Mouse (Mus musculus) CH12.LX (cell line): ENCODE data around the gene Gm37240. TPM values are rescaled to one million over a fixed set of nuclear protein-coding genes. Genes with fewer than 3 reads are reported as not detected.

Experiments
- DNase-seq: peaks from one replicate; pipeline ENCODE4 v3.0.0-alpha.2; 2013; ENCODE audit errors: extremely low read depth
- H3K27ac ChIP-seq: 2 replicates; pipeline ENCODE4 v1.5.1; 2012; ENCODE audit warnings: low read depth, mild to moderate bottlenecking, control low read depth, moderate library complexity; ENCODE audit not compliant: insufficient read depth
- H3K27me3 ChIP-seq: replicated peaks from 2 replicates; pipeline ENCODE3; 2012; ENCODE audit warnings: inconsistent platforms
- H3K36me3 ChIP-seq, 2 experiments: replicated peaks in 1 of 2; 2 replicates each; pipeline versions ENCODE3 to v1.6.1; 2012; ENCODE audit warnings: inconsistent platforms in 1 of 2, low read length in 1 of 2, mild to moderate bottlenecking in 1 of 2, mixed read lengths in 1 of 2, moderate library complexity in 1 of 2; ENCODE audit not compliant: control insufficient read depth in 1 of 2, insufficient read depth in 1 of 2
- H3K4me1 ChIP-seq, 2 experiments: 2 replicates each; pipeline ENCODE4 v1.6.1; 2012; ENCODE audit warnings: inconsistent platforms in 1 of 2, moderate library complexity in 1 of 2; ENCODE audit not compliant: insufficient read depth in 2 of 2, control insufficient read depth in 1 of 2
- H3K4me2 ChIP-seq: 2 replicates; pipeline ENCODE4 v1.6.1; 2012; ENCODE audit warnings: low read depth, mild to moderate bottlenecking, control low read depth; ENCODE audit not compliant: poor library complexity, insufficient read depth, severe bottlenecking
- H3K4me3 ChIP-seq, 3 experiments: fragments of 150-350 bp in 1 of 3; sonication (generic) in 1 of 3; replicated peaks in 1 of 3; 2 replicates each; pipeline versions ENCODE3 to v1.5.1; 2011 to 2012; ENCODE audit warnings: low read depth in 2 of 3, low read length in 2 of 3, mild to moderate bottlenecking in 2 of 3, moderate library complexity in 2 of 3, control low read depth in 1 of 3, improper control_type of control experiment in 1 of 3, inconsistent platforms in 1 of 3, mixed read lengths in 1 of 3; ENCODE audit not compliant: poor library complexity in 1 of 3
- H3K79me2 ChIP-seq: replicated peaks from 2 replicates; pipeline ENCODE4 v1.6.1; 2012; ENCODE audit warnings: mild to moderate bottlenecking, moderate library complexity; ENCODE audit not compliant: control insufficient read depth, poor library complexity, insufficient read depth, severe bottlenecking; ENCODE audit errors: extremely low read depth
- H3K9ac ChIP-seq: 2 replicates; pipeline ENCODE4 v1.6.1; 2012; ENCODE audit warnings: low read depth, mild to moderate bottlenecking, control low read depth, moderate library complexity; ENCODE audit not compliant: insufficient read depth
- H3K9me3 ChIP-seq: replicated peaks from 2 replicates; pipeline ENCODE3; 2012; ENCODE audit warnings: low read length, inconsistent platforms, mixed read lengths
- BHLHE40 ChIP-seq: IDR thresholded peaks from 2 replicates; pipeline ENCODE4 v1.6.1; 2011; ENCODE audit warnings: mild to moderate bottlenecking, low read depth, low read length, improper control_type of control experiment
- CTCF ChIP-seq, 2 experiments: IDR thresholded peaks in 1 of 2; conservative IDR thresholded peaks in 1 of 2; 2 replicates each; pipeline ENCODE4 v1.5.1; 2011 to 2012; ENCODE audit warnings: low read depth in 2 of 2, low read length in 2 of 2, improper control_type of control experiment in 1 of 2, inconsistent platforms in 1 of 2, mild to moderate bottlenecking in 1 of 2, moderate library complexity in 1 of 2
- E2F4 ChIP-seq: IDR thresholded peaks from 2 replicates; pipeline ENCODE4 v1.6.1; 2011; ENCODE audit warnings: low read depth, low read length, improper control_type of control experiment; ENCODE audit not compliant: insufficient replicate concordance
- ELF1 ChIP-seq: IDR thresholded peaks from 2 replicates; pipeline ENCODE4 v1.6.1; 2014; ENCODE audit warnings: low read depth, mild to moderate bottlenecking, inconsistent platforms, low read length, improper control_type of control experiment
- GABPA ChIP-seq: IDR thresholded peaks from 2 replicates; pipeline ENCODE4 v1.6.1; 2012; ENCODE audit warnings: low read depth, low read length, improper control_type of control experiment, inconsistent platforms; ENCODE audit not compliant: insufficient replicate concordance
- HCFC1 ChIP-seq: IDR thresholded peaks from 2 replicates; pipeline ENCODE4 v1.6.1; 2012; ENCODE audit warnings: low read depth, mild to moderate bottlenecking, inconsistent platforms, low read length, improper control_type of control experiment
- IRF4 ChIP-seq: IDR thresholded peaks from 2 replicates; pipeline ENCODE4 v1.6.1; 2014; ENCODE audit warnings: low read depth, mild to moderate bottlenecking, inconsistent platforms, low read length, improper control_type of control experiment
- JUN ChIP-seq: IDR thresholded peaks from 2 replicates; pipeline ENCODE4 v1.6.1; 2011; ENCODE audit warnings: low read depth, mild to moderate bottlenecking, low read length, improper control_type of control experiment, moderate library complexity; ENCODE audit not compliant: insufficient read depth
- JUND ChIP-seq: conservative IDR thresholded peaks from 2 replicates; pipeline ENCODE4 v1.6.1; 2011; ENCODE audit warnings: low read depth, low read length, improper control_type of control experiment
- MAFK ChIP-seq: IDR thresholded peaks from 2 replicates; pipeline ENCODE4 v1.6.1; 2011; ENCODE audit warnings: low read length, improper control_type of control experiment; ENCODE audit not compliant: insufficient replicate concordance
- MXI1 ChIP-seq: IDR thresholded peaks from 2 replicates; pipeline ENCODE4 v1.6.1; 2011; ENCODE audit warnings: mild to moderate bottlenecking, low read depth, low read length, improper control_type of control experiment
- MYC ChIP-seq: IDR thresholded peaks from 2 replicates; pipeline ENCODE4 v1.6.1; 2011; ENCODE audit warnings: low read depth, mild to moderate bottlenecking, improper control_type of control experiment, low read length
- NELFE ChIP-seq: IDR thresholded peaks from 2 replicates; pipeline ENCODE4 v1.6.1; 2011; ENCODE audit warnings: low read depth, low read length, improper control_type of control experiment
- PAX5 ChIP-seq: IDR thresholded peaks from 2 replicates; pipeline ENCODE4 v1.6.1; 2012; ENCODE audit warnings: low read length, inconsistent platforms, mixed read lengths
- POLR2A ChIP-seq: IDR thresholded peaks from 2 replicates; pipeline ENCODE4 v1.6.1; 2011; ENCODE audit warnings: low read depth, mild to moderate bottlenecking, improper control_type of control experiment, low read length
- POLR2AphosphoS2 ChIP-seq: IDR thresholded peaks from 2 replicates; pipeline ENCODE4 v1.6.1; 2011; ENCODE audit warnings: low read depth, low read length, improper control_type of control experiment
- RCOR1 ChIP-seq: conservative IDR thresholded peaks from 2 replicates; pipeline ENCODE4 v1.6.1; 2012; ENCODE audit warnings: low read depth, mild to moderate bottlenecking, inconsistent platforms, low read length, improper control_type of control experiment
- SMC3 ChIP-seq: IDR thresholded peaks from 2 replicates; pipeline ENCODE4 v1.6.1; 2011; ENCODE audit warnings: low read depth, low read length, improper control_type of control experiment
- TCF12 ChIP-seq: IDR thresholded peaks from 2 replicates; pipeline ENCODE4 v1.6.1; 2014; ENCODE audit warnings: low read depth, mild to moderate bottlenecking, inconsistent platforms, low read length, improper control_type of control experiment
- USF2 ChIP-seq: conservative IDR thresholded peaks from 2 replicates; pipeline ENCODE4 v1.6.1; 2011; ENCODE audit warnings: low read depth, low read length, improper control_type of control experiment
- ZC3H11A ChIP-seq: IDR thresholded peaks from 2 replicates; pipeline ENCODE4 v1.6.1; 2012; ENCODE audit warnings: low read depth, mild to moderate bottlenecking, inconsistent platforms, low read length, improper control_type of control experiment
- ZKSCAN1 ChIP-seq: IDR thresholded peaks from 2 replicates; pipeline ENCODE4 v1.6.1; 2012; ENCODE audit warnings: low read depth, inconsistent platforms, low read length, improper control_type of control experiment, borderline replicate concordance
- dilution Hi-C: fragments of 300-500 bp; cut with MboI; formaldehyde crosslinking; loops from 2 replicates; pipeline ENCODE4 v1.14.3; 2020; ENCODE audit warnings: low sequenced_read_pairs; ENCODE audit not compliant: extremely low pct_unique_long_range_greater_than_20kb, extremely low pct_ligation_motif_present
- in situ Hi-C: fragments of 300-500 bp; cut with MboI; formaldehyde crosslinking; loops from 3 replicates; pipeline ENCODE4 v1.14.3; 2019; ENCODE audit warnings: low sequenced_read_pairs, low pct_ligation_motif_present, low pct_unique_long_range_greater_than_20kb, mixed read lengths
- polyA plus RNA-seq: library from polyadenylated mRNA; unstranded; fragments of >175 nt; gene quantifications from 2 replicates; pipeline ENCODE4 v1.2.1, GENCODE M21; 2012; ENCODE audit warnings: low read depth; ENCODE audit not compliant: insufficient read length
- total RNA-seq, 2 experiments: library from RNA; depleted of rRNA; stranded (reverse); fragments of 300-350 nt in 1 of 2; fragments of >200 nt in 1 of 2; gene quantifications; 2 replicates each; pipeline ENCODE4 v1.2.3; 2012 to 2014

Gm37240 gene
- total and polyA plus RNA-seq, 3 experiments: 0.08 to 0.19 (median 0.14) TPM

DNA sequence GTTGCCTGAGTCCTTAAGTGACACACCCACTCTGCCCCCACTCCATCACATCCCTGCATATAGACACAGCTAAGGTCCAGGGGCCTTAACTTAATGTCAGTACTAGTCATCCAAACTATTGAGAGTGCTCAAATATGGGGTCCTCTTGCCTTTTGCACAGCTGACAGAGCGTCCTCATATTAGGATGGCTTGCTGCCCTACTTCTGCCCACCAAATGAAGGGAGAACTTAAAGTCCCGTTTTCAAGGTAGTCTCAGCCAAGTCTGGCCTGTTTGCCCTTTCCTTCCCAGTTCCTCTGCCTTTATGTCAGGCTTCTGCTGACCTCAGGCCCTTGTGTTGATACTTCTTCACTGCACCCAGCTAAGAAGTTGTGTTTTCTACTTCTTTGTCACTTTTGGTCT, 914.4 kb downstream of the Gm37240 start:
- H3K27me3 ChIP-seq: no peaks in the 10 kb centered on the region
- peaks cover 64 to 98% of the 10 kb centered on the region in 2 experiments for H3K36me3 ChIP-seq
- no peak for TF ChIP-seq RCOR1
- TF ChIP-seq USF2: no peak
- no peak for TF ChIP-seq PAX5
- no peak for TF ChIP-seq POLR2A
- no peak overlapping the region for H3K4me3 ChIP-seq
- H3K4me2 ChIP-seq: no peak overlapping the region
- dilution Hi-C loops (no loop called here), in situ Hi-C loops (no loop called here)
- no peaks in the 10 kb centered on the region for H3K9me3 ChIP-seq
- H3K4me1 ChIP-seq: peaks cover 3 to 13% of the 10 kb centered on the region in 2 experiments
- no peak overlapping the region for H3K27ac ChIP-seq
- no peak for DNase-seq
- H3K9ac ChIP-seq: no peak overlapping the region
- 0 out of 2 replicates have a peak, but pooled peaks cover 1% of the 10 kb centered on the region for H3K79me2 ChIP-seq

DNA sequence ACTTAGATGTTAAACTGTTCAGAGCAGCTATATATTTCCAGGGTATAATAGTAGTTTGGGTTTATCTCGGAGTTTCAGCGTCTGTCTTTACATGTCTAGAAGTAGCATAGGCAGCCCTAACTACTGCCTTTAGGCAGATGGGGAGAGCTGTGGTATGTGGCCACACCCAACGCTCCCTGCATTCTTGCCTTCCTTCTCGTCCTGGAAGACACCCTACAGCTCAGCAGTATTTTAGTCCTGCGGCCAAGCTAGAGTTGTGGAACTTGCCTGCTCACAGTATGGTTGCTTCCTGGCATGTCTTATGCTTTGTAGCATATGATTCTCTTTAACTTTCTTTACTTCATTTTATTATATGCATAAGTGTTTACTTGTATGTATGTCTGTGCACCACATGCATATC, 915.8 kb downstream of the Gm37240 start:
- in situ Hi-C loops: no loop called here
- DNase-seq: no peak
- no peaks in the 10 kb centered on the region for H3K9me3 ChIP-seq
- peaks cover 59 to 97% of the 10 kb centered on the region in 2 experiments for H3K36me3 ChIP-seq
- H3K9ac ChIP-seq: no peak overlapping the region
- no peaks in the 10 kb centered on the region for H3K27me3 ChIP-seq
- dilution Hi-C loops: no loop called here
- H3K4me3 ChIP-seq: no peak overlapping the region
- no peak overlapping the region for H3K4me2 ChIP-seq
- no peak overlapping the region for H3K27ac ChIP-seq
- TF ChIP-seq HCFC1 (no peak), ELF1 (no peak), MYC (no peak), PAX5 (no peak), E2F4 (no peak), NELFE (no peak), BHLHE40 (no peak), MAFK (no peak), ZKSCAN1 (no peak), MXI1 (no peak), JUN (no peak), POLR2AphosphoS2 (no peak), SMC3 (no peak), JUND (no peak), CTCF (conservative IDR thresholded peaks at IDR 0.05 in 1 of 2, IDR thresholded peaks at IDR 0.05 in 1 of 2; ENCODE audit: low read depth in 2 of 2, low read length in 2 of 2) (no peak), IRF4 (no peak), POLR2A (no peak), GABPA (no peak), ZC3H11A (no peak), TCF12 (no peak)
- peaks cover 3 to 14% of the 10 kb centered on the region in 2 experiments for H3K4me1 ChIP-seq
- 0 out of 2 replicates have a peak, but pooled peaks cover 1% of the 10 kb centered on the region for H3K79me2 ChIP-seq
